Mouse (Mus musculus) limb, embryonic 14.5 days (tissue): ENCODE results near the gene Brd9. TPM values are rescaled to one million over a fixed set of nuclear protein-coding genes. Genes with fewer than 3 reads are reported as not detected.

Source experiments
- ATAC-seq: fragments of 200-750 bp; cut with Nextera tagmentation; 2 replicates; pipeline ENCODE4 v1.8.0; 2017; ENCODE audit warnings: low read depth, moderate number of reproducible peaks, moderate TSS enrichment; ENCODE audit not compliant: low FRiP score
- DNase-seq: peaks from one replicate; pipeline ENCODE4 v3.0.0-alpha.2; 2015; ENCODE audit warnings: low spot score
- H3K27ac ChIP-seq: fragments of 300-500 bp; sonication (generic); replicated peaks from 2 replicates; pipeline ENCODE4 v1.5.1; 2014; ENCODE audit warnings: low read depth, mild to moderate bottlenecking, low read length, moderate library complexity, mixed read lengths
- H3K27me3 ChIP-seq: fragments of 300-500 bp; sonication (generic); 2 replicates; pipeline ENCODE4 v1.6.1; 2014; ENCODE audit warnings: low read length, mixed read lengths; ENCODE audit not compliant: control insufficient read depth, insufficient read depth
- H3K36me3 ChIP-seq: fragments of 300-500 bp; sonication (generic); 2 replicates; pipeline ENCODE4 v1.6.1; 2014; ENCODE audit warnings: mild to moderate bottlenecking, low read length, moderate library complexity, mixed read lengths; ENCODE audit not compliant: control insufficient read depth, insufficient read depth
- H3K4me1 ChIP-seq: fragments of 300-500 bp; sonication (generic); 2 replicates; pipeline ENCODE4 v1.6.1; 2014; ENCODE audit warnings: antibody characterized with exemption, low read length, mixed read lengths; ENCODE audit not compliant: control insufficient read depth, insufficient read depth
- H3K4me2 ChIP-seq: fragments of 300-500 bp; sonication (generic); replicated peaks from 2 replicates; pipeline ENCODE4 v1.6.1; 2014; ENCODE audit warnings: low read depth, mild to moderate bottlenecking, low read length, moderate library complexity; ENCODE audit not compliant: severe bottlenecking
- H3K4me3 ChIP-seq: fragments of 300-500 bp; sonication (generic); replicated peaks from 2 replicates; pipeline ENCODE4 v1.5.1; 2014; ENCODE audit warnings: low read length
- H3K9ac ChIP-seq: fragments of 300-500 bp; sonication (generic); 2 replicates; pipeline ENCODE4 v1.6.1; 2014; ENCODE audit warnings: mild to moderate bottlenecking, low read depth, low read length, moderate library complexity; ENCODE audit not compliant: severe bottlenecking
- H3K9me3 ChIP-seq: fragments of 300-500 bp; sonication (generic); 2 replicates; pipeline ENCODE4 v1.6.1; 2016; ENCODE audit warnings: low read length; ENCODE audit not compliant: control insufficient read depth
- POLR2A ChIP-seq: fragments of 200-500 bp; IDR thresholded peaks from 2 replicates; pipeline ENCODE4 v1.8.0; 2012; ENCODE audit warnings: inconsistent platforms, mild to moderate bottlenecking, moderate library complexity, borderline replicate concordance; ENCODE audit not compliant: insufficient read depth, insufficient read length; ENCODE audit errors: extremely low read depth
- WGBS: fragments of 180-500 bp; shearing (Covaris S2); extraction: QIAGEN DNeasy Blood & Tissue Kit; methylation state at CpG from one replicate; pipeline ENCODE4 v1.1.7; 2014; 5-methylcytosine and 5-hydroxymethylcytosine counted together
- polyA plus RNA-seq, 2 experiments: library from polyadenylated mRNA; depleted of rRNA in 1 of 2; stranded (reverse) in 1 of 2; unstranded in 1 of 2; fragments of >200 nt; fragmentation: Nextera tagmentation in 1 of 2; extraction: Ambion mirVana in 1 of 2; gene quantifications; 2 replicates each; pipeline versions ENCODE4 v1.2.1 to v1.2.3; 2012 to 2014

Gene Brd9
- polyA plus RNA-seq, 2 experiments: 48.4 to 87.2 TPM

GRCm38 (mm10) chr13:73953551-73954130, 16.0 kb downstream of the Brd9 start:
- Histone ChIP-seq H3K4me2 (no peak overlapping the region), H3K27ac (no peak overlapping the region), H3K4me3 (no peak overlapping the region), H3K4me1 (no peaks in the 10 kb centered on the region), H3K27me3 (no peaks in the 10 kb centered on the region), H3K9ac (no peak overlapping the region), H3K36me3 (peaks cover 93% of the 10 kb centered on the region), H3K9me3 (no peaks in the 10 kb centered on the region)
- no peak for ATAC-seq
- no peak for DNase-seq
- 93% methylated on average over 1 of the region's 1 CpGs for WGBS
- no peak for TF ChIP-seq POLR2A

- H3K27me3 ChIP-seq: no peaks in the 10 kb centered on the region
- no peak overlapping the region for H3K4me2 ChIP-seq
- no peak overlapping the region for H3K4me3 ChIP-seq
- peaks cover 94% of the 10 kb centered on the region for H3K36me3 ChIP-seq
- no peaks in the 10 kb centered on the region for H3K9me3 ChIP-seq
- no peak for DNase-seq
- TF ChIP-seq POLR2A: no peak
- no peak overlapping the region for H3K27ac ChIP-seq
- no peaks in the 10 kb centered on the region for H3K4me1 ChIP-seq
- 43% methylated on average over 6 of the region's 6 CpGs for WGBS
- ATAC-seq: no peak
- H3K9ac ChIP-seq: no peak overlapping the region
Observed at GRCm38 (mm10) chr13:73954666-73955065, 17.1 kb downstream of the Brd9 start.

DNA sequence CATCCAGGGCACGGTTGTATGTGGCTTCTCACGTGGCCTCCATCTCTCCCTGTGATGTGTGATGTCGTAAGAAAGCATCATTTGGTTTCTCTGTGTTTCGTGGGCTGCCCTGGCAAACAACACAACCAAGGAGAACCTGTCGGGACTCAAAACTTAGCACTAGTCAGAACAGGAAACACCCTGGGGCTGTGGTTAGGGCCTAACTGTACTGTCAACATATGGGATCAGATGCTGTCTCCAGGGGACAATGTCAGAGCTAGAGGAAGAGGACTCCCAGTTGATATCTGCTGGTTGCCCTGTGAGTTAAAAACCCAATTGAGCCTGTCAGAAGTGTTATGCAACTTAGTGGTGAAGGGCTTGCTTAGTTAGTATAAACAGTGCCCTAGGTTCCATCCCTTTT, 17.9 kb downstream of the Brd9 start:
- Histone ChIP-seq H3K9me3 (no peaks in the 10 kb centered on the region), H3K27me3 (no peaks in the 10 kb centered on the region), H3K36me3 (peaks cover 94% of the 10 kb centered on the region), H3K9ac (no peak overlapping the region), H3K4me2 (no peak overlapping the region), H3K4me1 (no peaks in the 10 kb centered on the region), H3K27ac (no peak overlapping the region), H3K4me3 (no peak overlapping the region)
- WGBS: 86% methylated on average over 5 of the region's 5 CpGs
- ATAC-seq (no peak), DNase-seq (no peak)
- TF ChIP-seq POLR2A: no peak

DNA sequence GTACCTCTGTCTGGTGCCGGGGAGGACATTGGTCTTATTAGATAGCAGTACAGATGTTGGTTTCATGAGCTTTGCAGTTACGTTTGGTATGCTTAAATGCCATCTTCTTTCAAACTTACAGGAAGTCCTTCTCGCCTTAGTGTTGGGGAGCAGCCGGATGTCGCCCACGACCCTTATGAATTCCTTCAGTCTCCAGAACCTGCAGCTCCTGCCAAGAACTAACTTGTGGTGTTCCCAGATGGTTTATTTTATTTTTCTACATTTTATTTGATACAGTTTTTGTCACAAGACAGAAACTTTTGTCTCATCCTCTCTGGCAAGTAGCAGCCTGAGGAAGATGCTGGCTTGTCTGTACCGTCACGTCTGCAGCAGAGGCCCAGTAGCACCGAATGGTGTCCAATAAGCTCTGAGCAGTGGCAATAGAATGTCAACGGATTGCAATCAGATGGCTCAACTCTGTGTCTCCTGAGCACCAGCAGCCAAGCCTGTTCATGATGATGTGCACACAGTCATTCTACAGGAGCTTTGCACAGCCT, 22.6 kb downstream of the Brd9 start:
- Histone ChIP-seq H3K36me3 (peaks cover 69% of the 10 kb centered on the region), H3K4me1 (no peaks in the 10 kb centered on the region), H3K4me2 (no peak overlapping the region), H3K27ac (no peak overlapping the region), H3K9ac (no peak overlapping the region), H3K27me3 (no peaks in the 10 kb centered on the region), H3K9me3 (no peaks in the 10 kb centered on the region), H3K4me3 (no peak overlapping the region)
- 89% methylated on average over 10 of the region's 10 CpGs for WGBS
- no peak for ATAC-seq
- no peak for DNase-seq
- no peak for TF ChIP-seq POLR2A

GRCm38 (mm10) chr13:73961177-73961576, 23.6 kb downstream of the Brd9 start:
- no peaks in the 10 kb centered on the region for H3K9me3 ChIP-seq
- H3K27me3 ChIP-seq: no peaks in the 10 kb centered on the region
- no peaks in the 10 kb centered on the region for H3K4me1 ChIP-seq
- no peak overlapping the region for H3K4me3 ChIP-seq
- no peak overlapping the region for H3K9ac ChIP-seq
- DNase-seq (no peak), ATAC-seq (no peak)
- TF ChIP-seq POLR2A: no peak
- H3K4me2 ChIP-seq: no peak overlapping the region
- no peak overlapping the region for H3K27ac ChIP-seq
- 82% methylated on average over 4 of the region's 4 CpGs for WGBS
- peaks cover 59% of the 10 kb centered on the region for H3K36me3 ChIP-seq
